Mouse (Mus musculus): ENCODE measurements at regions not wholly inside any gene's neighbourhood (a gene's known extent, or its start where the extent isn't known, plus 50 kb on each side); places are given as distances from the start of the nearest gene placed in this dataset.
"Not testable (repeated sequence)": the region's sequence is repeated elsewhere in the genome, so short reads cannot be mapped to it uniquely, and the experiment has no call there.

GRCm38 (mm10) chr5:117040878-117041277 lies 75.0 kb downstream of the Suds3 start:
- DNase-seq = no peak

DNA sequence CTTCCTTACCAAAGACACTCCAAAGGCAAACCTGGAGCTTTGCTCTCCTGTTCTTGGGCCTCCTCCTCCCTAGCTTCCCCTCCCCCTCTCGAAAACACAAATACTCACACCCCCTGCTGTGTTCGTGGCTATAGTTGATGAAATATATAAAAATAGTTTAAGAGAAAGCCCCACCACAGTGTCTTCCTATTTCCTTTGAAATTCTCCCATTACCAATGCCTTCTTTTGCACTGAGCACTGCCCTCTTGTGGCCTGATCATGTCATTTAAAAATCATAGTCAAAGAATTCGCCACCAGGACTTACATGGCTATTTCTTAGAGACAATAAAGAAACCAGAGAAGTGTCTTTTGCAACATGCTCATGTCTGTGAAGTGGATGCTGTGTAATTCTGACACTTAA lies 78.7 kb downstream of the Suds3 start:
- DNase-seq = peak; percentile 73

DNA sequence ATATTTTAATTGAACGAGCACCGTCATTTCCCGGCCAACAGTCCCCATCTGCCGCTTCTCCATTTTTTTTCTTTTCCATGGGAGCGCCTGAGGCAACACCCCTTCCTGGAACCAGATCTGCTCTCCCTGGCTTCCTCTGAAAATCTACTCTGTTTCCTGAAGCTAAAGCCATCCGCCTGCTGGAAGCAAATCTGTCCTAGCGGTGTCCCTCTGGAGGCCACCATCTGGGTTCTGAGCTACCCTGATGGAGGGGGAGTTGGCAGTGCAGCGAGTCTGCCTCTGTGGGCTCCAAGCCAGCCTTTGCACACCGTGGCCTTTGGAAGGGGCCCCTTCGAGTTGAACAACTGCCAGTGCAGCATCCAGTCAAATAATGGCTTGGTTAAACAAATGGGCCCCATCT lies 83.8 kb downstream of the Suds3 start:
- peak; percentile 82 for DNase-seq

DNA sequence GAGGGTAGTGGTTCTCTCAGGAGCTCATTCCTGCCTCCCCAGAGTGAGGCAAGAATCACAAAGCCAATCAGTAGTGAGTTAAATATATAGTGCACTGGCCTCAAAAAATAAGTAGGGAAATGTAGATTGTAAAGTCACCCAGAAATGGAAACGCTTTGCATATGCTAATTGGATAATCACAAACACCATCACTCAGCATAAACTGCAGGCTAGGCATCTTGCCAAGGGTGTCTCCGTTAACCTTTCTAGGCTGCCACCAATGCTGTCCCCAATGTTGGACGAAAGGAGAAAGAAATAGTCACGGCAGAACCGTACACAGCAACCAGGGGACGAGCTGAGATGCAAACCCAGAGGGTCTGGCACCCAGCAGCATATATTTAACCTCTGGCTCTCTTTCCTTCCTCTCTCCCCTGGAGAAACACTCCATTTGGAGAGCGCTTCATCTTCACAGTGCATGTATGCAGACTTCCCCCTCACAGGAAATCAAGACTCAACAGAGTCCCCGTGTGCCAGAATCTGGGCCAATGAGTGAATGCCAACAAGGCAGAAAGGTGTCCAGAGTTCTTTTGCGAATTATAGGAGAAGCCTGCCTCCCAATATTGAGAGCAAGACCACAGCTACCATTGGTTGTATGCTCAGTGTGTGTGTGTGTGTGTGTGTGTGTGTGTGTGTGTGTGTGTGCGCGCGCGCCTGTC lies 90.1 kb downstream of the Suds3 start:
- DNase-seq = no peak

DNA sequence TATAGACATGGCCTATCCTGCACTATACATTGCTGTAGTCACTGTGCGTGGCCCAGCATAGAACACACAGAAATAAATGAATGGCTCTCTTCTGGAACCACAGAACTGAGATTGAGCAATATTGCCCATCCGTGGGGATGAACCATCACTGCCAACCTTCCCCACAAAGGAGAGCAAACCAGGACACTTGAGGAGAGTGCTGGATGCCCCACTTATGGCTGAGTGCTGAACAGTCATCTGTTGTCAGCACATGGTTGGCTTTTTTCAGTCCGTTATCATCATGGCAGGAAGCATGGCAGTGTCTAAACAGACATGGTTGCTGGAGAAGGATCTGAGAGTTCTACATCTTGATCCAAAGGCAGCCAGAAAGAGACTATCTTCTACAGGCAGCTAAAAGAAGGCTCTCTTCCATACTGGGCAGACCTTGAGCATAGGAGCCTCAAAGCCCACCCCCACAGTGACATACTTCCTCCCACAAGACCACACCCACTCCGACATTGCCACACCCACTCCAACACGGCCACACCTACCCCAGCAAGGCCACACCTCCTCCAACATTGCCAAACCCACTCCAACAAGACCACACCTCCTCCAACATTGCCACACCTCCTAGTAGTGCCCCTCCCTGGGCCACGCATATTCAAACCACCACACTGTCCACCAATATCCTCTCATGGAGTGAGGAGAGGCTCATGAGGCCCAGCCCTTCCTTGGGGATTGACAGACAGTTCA lies 97.3 kb downstream of the Suds3 start:
- DNase-seq = no peak

GRCm38 (mm10) chr5:117011128-117011527 lies 104.8 kb downstream of the Suds3 start:
- no peak for DNase-seq

DNA sequence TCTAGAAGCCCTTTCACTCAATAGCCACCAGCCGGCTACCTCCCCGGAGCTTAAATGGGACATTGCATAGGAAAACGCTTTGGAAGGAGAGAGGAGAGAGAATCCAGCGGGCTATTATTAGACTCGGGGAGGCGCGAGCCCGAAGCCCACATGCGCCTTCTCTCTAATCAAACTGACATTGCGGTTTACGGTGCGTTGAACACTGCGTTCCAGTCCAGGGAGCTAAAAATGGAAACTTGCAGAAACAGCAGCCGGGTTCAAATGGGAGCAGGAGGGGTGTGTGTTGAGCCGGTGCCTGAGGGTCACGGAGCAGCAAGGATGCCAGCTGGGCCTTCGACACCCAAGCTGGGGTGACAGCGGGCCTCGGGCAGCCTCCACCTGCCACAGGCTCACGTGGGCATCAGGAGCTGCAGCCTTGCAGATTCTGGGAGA lies 115.1 kb downstream of the Suds3 start:
- DNase-seq = peak; percentile 80

DNA sequence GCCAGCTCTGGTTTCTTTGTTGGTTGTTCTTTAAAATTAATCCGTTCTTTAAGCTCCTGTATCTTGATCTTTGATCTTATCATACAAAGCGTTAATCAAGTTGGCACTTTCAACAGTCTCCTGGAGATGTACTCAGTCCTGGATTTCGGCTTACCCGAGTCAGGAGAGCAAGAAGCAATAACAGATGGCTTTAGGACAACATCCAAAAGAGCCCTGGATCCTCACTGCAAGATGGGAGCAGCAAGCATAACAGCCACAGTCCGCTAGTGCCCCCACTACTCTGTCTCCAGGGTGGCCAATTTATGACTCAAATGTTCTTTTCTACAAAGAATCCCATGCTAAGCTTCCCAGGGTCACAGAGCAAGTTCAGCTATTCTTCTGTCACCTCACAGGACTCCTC lies 121.4 kb downstream of the Suds3 start:
- no peak for DNase-seq

DNA sequence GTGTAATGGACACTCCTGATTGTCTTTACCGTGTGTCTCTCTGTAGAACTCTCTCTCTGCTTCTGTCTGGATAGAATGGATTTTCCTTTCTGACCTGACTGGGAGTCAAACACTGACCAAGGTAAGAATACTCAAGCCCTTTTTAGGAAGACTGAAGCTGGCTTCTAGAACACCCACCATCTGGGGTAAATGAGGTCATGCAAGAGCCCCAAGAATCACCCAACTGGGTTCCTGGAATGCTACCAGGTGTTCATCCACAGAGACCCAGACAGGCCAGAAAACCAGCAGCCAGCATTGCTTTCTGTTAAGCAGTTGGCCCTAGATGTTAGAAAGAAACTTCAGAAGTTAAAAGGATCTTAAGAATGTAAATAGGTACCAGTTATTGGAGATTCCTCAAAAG lies 122.2 kb downstream of the Suds3 start:
- DNase-seq = peak; percentile 48

- DNase-seq = peak; percentile 78
Measured at GRCm38 (mm10) chr5:116991461-116991860, 124.5 kb downstream of the Suds3 start.

- DNase-seq = not testable (repeated sequence)
Measured at GRCm38 (mm10) chr5:116971474-116971873, 144.4 kb downstream of the Suds3 start.

GRCm38 (mm10) chr5:116964171-116964570 lies 151.7 kb downstream of the Suds3 start:
- no peak for DNase-seq

GRCm38 (mm10) chr5:116963106-116963505 lies 152.8 kb downstream of the Suds3 start:
- DNase-seq = no peak

DNA sequence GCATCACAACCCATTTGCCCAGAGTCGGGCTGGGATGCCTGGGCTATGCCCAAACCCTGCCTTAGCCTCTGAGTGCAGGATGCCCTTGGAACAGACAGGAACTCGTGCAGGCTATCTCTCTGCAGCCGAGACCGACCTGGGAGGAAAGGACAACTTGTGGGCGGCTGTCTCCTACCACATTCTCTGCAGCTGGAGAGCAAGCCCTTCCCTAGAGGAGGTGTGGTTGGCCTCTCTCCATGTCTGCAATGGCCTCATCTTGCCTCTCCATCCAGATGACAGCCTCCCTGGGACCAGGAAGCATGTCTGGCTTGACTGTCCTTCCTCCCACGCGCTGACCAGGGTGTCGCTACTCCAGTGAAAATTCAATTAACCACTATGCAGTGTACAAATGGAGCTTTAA lies 155.9 kb downstream of the Suds3 start:
- DNase-seq = no peak

DNA sequence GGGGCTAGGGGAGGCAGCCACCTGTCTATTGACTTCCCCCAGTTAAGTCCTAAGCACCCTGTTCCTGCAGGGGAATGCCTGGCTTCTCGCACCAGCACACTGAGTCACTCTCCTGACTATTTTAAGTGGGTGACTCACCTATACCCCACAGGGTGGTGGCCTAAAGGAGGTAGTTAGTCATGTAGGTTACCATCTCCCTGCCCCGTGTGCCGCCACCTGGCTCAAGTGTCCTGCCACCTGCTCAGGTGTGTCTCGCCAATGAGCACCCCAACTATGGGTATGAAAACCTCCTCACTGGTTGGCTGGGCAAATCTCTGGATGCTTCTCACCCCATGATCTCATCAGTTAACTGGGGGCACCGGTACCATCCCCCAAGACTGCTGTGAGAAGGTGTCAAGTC lies 157.8 kb downstream of the Suds3 start:
- peak; percentile 32 for DNase-seq

GRCm38 (mm10) chr5:116956572-116956971 lies 159.3 kb downstream of the Suds3 start:
- DNase-seq = no peak

GRCm38 (mm10) chr5:116950280-116950881 lies 165.5 kb downstream of the Suds3 start:
- DNase-seq = no peak

- no peak for DNase-seq
Measured at GRCm38 (mm10) chr5:116934585-116934984, 181.3 kb downstream of the Suds3 start.

DNA sequence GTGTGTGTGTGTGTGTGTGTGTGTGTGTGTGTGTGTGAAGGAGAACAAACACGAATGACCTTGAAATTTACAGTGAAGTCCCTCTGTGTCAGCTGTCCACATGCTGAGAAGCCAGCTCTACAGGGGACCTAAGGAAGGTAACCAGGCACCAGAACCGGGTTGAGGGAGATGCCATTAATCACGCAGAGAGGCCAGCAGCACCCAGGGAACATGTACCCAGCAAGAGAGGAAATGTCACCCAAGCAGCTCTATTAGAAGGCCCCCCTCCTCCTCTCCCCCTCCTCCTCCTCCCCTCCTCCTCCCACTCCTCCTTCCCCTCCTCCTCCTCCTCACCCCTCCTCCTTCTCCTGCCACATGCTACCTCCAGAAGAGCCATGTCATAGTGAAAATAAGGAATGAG lies 181.8 kb downstream of the Suds3 start:
- DNase-seq = no peak

DNA sequence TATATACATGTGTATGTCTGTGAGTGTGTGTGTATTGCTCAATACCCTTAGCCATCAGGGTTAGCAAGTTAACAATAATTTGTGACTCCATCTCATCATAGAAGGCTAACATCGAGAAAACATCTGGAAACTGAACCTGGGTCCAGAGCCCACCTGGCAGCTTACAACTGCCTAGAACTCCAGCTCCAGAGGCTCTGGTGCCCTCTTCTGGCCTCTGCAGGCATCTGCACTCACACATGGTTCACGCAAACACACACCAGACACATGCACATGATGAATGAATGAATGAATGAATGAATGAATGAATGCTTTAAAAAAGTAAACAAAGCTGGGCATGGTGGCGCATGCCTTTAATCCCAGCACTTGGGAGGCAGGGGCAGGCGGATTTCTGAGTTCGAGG lies 182.8 kb downstream of the Suds3 start:
- no peak for DNase-seq

- no peak for DNase-seq
Measured at GRCm38 (mm10) chr5:116923761-116924160, 192.2 kb downstream of the Suds3 start.

- no peak for DNase-seq
Measured at GRCm38 (mm10) chr5:116922059-116922671, 193.7 kb downstream of the Suds3 start.

GRCm38 (mm10) chr5:116914876-116915275 lies 201.0 kb downstream of the Suds3 start:
- DNase-seq = no peak

DNA sequence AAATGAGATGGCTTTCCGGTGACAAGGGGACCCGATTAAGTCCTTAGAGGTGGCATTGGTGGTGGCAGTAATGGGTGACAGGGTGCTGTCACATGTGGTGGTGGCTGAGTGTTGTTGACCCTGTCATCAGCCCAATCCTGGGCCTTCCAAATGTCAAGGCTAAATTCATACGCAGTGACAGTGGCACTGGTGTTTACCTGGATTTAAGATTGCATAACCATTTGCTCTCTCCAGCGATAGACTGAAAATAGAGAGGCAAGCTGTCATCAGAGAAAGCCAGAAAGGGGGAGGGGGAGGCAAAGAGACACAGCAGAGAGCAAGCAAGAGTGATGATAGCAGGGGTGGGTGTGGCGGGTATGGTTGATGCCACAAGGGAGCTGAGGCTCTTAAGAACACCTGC lies 215.1 kb downstream of the Suds3 start:
- DNase-seq = no peak
